Mouse (Mus musculus) heart, embryonic 14.5 days (tissue): ENCODE data around the gene Mks1. TPM values are rescaled to one million over a fixed set of nuclear protein-coding genes. Genes with fewer than 3 reads are reported as not detected.
"Not testable (repeated sequence)": the region's sequence is repeated elsewhere in the genome, so short reads cannot be mapped to it uniquely, and the experiment has no call there.

ENCODE experiments used
- ATAC-seq: fragments of 200-750 bp; cut with Nextera tagmentation; 2 replicates; pipeline ENCODE4 v1.8.0; 2017; ENCODE audit warnings: low read depth, moderate TSS enrichment; ENCODE audit not compliant: insufficient number of reproducible peaks, insufficient read depth, low FRiP score
- H3K27ac ChIP-seq, 2 experiments: fragments of 200-500 bp in 1 of 2; fragments of 300-500 bp in 1 of 2; sonication (generic) in 1 of 2; replicated peaks in 1 of 2; 2 replicates each; pipeline ENCODE4 v1.5.1; 2012 to 2014; ENCODE audit warnings: low read depth in 2 of 2, low read length in 2 of 2, control low read depth in 1 of 2, mild to moderate bottlenecking in 1 of 2, mixed read lengths in 1 of 2; ENCODE audit not compliant: control insufficient read depth in 1 of 2, insufficient read depth in 1 of 2
- H3K27me3 ChIP-seq: fragments of 300-500 bp; sonication (generic); 2 replicates; pipeline ENCODE4 v1.6.1; 2014; ENCODE audit warnings: mild to moderate bottlenecking, low read length, control low read depth; ENCODE audit not compliant: control insufficient read depth, insufficient read depth
- H3K36me3 ChIP-seq: fragments of 300-500 bp; sonication (generic); 2 replicates; pipeline ENCODE4 v1.6.1; 2014; ENCODE audit warnings: mild to moderate bottlenecking, control low read depth, low read length, mixed read lengths; ENCODE audit not compliant: control insufficient read depth, insufficient read depth
- H3K4me1 ChIP-seq, 2 experiments: fragments of 200-500 bp in 1 of 2; fragments of 300-500 bp in 1 of 2; sonication (generic) in 1 of 2; 2 replicates each; pipeline ENCODE4 v1.6.1; 2012 to 2014; ENCODE audit warnings: low read length in 2 of 2, control low read depth in 1 of 2, mixed read lengths in 1 of 2; ENCODE audit not compliant: control insufficient read depth in 2 of 2, insufficient read depth in 2 of 2
- H3K4me2 ChIP-seq: fragments of 300-500 bp; sonication (generic); 2 replicates; pipeline ENCODE4 v1.6.1; 2014; ENCODE audit warnings: mild to moderate bottlenecking, low read length
- H3K4me3 ChIP-seq, 2 experiments: fragments of 200-500 bp in 1 of 2; fragments of 300-500 bp in 1 of 2; sonication (generic) in 1 of 2; 2 replicates each; pipeline ENCODE4 v1.5.1; 2012 to 2014; ENCODE audit warnings: low read length in 2 of 2, mild to moderate bottlenecking in 2 of 2, control low read depth in 1 of 2, low read depth in 1 of 2, moderate library complexity in 1 of 2; ENCODE audit not compliant: control insufficient read depth in 1 of 2, insufficient read depth in 1 of 2
- H3K9ac ChIP-seq: fragments of 300-500 bp; sonication (generic); 2 replicates; pipeline ENCODE4 v1.6.1; 2014; ENCODE audit warnings: mild to moderate bottlenecking, low read length
- H3K9me3 ChIP-seq: fragments of 300-500 bp; sonication (generic); 2 replicates; pipeline ENCODE4 v1.6.1; 2016; ENCODE audit warnings: low read length, control low read depth; ENCODE audit not compliant: control insufficient read depth
- WGBS: fragments of 180-500 bp; shearing (Covaris S2); extraction: QIAGEN DNeasy Blood & Tissue Kit; methylation state at CpG from one replicate; pipeline ENCODE4 v1.1.7; 2014; 5-methylcytosine and 5-hydroxymethylcytosine counted together
- polyA plus RNA-seq: library from polyadenylated mRNA; unstranded; fragments of >200 nt; fragmentation: Nextera tagmentation; extraction: Ambion mirVana; gene quantifications from 2 replicates; pipeline ENCODE4 v1.2.1, GENCODE M21; 2014

The Mks1 gene
- polyA plus RNA-seq, 1 experiment from 2014 or later: 6.5 TPM

- WGBS: 36% methylated on average over 8 of the region's 8 CpGs
- H3K9me3 ChIP-seq: no peaks in the 10 kb centered on the region
- H3K4me2 ChIP-seq: peak overlapping the region; percentile 85
- H3K9ac ChIP-seq: peak overlapping the region; percentile 76
- H3K27me3 ChIP-seq: no peaks in the 10 kb centered on the region
- no peak for ATAC-seq
- H3K4me3 ChIP-seq: peak overlapping the region; percentile 62 to 75
- H3K4me1 ChIP-seq: peaks cover 4 to 6% of the 10 kb centered on the region in 2 experiments; a peak in 3 of 4 replicates
- H3K36me3 ChIP-seq: no peaks in the 10 kb centered on the region
- H3K27ac ChIP-seq: 0 out of 4 replicates have a peak overlapping the region, but pooled peaks of 1 of the 2 experiments have one; percentile 39
Measured at GRCm38 (mm10) chr11:87853597-87853954, 561 bp downstream of the Mks1 start.

- WGBS: 82% methylated on average over 7 of the region's 7 CpGs
- no peak for ATAC-seq
- Histone ChIP-seq H3K9me3 (no peaks in the 10 kb centered on the region), H3K4me1 (peaks cover 4 to 6% of the 10 kb centered on the region in 2 experiments; a peak in 3 of 4 replicates), H3K4me2 (no peak overlapping the region), H3K27ac (no peak overlapping the region), H3K9ac (no peak overlapping the region), H3K4me3 (no peak overlapping the region), H3K27me3 (no peaks in the 10 kb centered on the region), H3K36me3 (no peaks in the 10 kb centered on the region)
Measured at GRCm38 (mm10) chr11:87854550-87854949, 1.5 kb downstream of the Mks1 start.

- Histone ChIP-seq H3K36me3 (peaks cover 6% of the 10 kb centered on the region), H3K4me3 (no peak overlapping the region), H3K27me3 (no peaks in the 10 kb centered on the region), H3K4me1 (peaks cover 4 to 7% of the 10 kb centered on the region in 2 experiments; a peak in 3 of 4 replicates), H3K27ac (no peak overlapping the region), H3K9me3 (no peaks in the 10 kb centered on the region), H3K9ac (no peak overlapping the region), H3K4me2 (no peak overlapping the region)
- no peak; the same call in 1 of the 2 replicates for ATAC-seq
- WGBS: 57% methylated on average over 11 of the region's 11 CpGs
Measured at GRCm38 (mm10) chr11:87859273-87859672, 6.3 kb downstream of the Mks1 start.

GRCm38 (mm10) chr11:87860426-87860825 lies 7.4 kb downstream of the Mks1 start:
- no peak overlapping the region for H3K9ac ChIP-seq
- H3K36me3 ChIP-seq: peaks cover 6% of the 10 kb centered on the region
- H3K4me3 ChIP-seq: no peak overlapping the region
- ATAC-seq: no peak
- H3K9me3 ChIP-seq: no peaks in the 10 kb centered on the region
- WGBS: 82% methylated on average over 9 of the region's 9 CpGs
- no peaks in the 10 kb centered on the region for H3K27me3 ChIP-seq
- peaks cover 4 to 7% of the 10 kb centered on the region in 2 experiments; a peak in 3 of 4 replicates for H3K4me1 ChIP-seq
- H3K27ac ChIP-seq: no peak overlapping the region
- no peak overlapping the region for H3K4me2 ChIP-seq

- Histone ChIP-seq H3K27me3 (no peaks in the 10 kb centered on the region), H3K9me3 (no peaks in the 10 kb centered on the region), H3K9ac (no peak overlapping the region), H3K36me3 (peaks cover 6% of the 10 kb centered on the region), H3K4me3 (no peak overlapping the region), H3K4me2 (no peak overlapping the region), H3K27ac (no peak overlapping the region), H3K4me1 (peaks cover 4 to 7% of the 10 kb centered on the region in 2 experiments; a peak in 3 of 4 replicates)
- WGBS: 87% methylated on average over 13 of the region's 13 CpGs
- ATAC-seq: no peak
Measured at GRCm38 (mm10) chr11:87862805-87863204, 9.8 kb downstream of the Mks1 start.

GRCm38 (mm10) chr11:87866891-87867290 lies 13.9 kb downstream of the Mks1 start:
- H3K36me3 ChIP-seq, H3K4me3 ChIP-seq, H3K4me2 ChIP-seq, H3K27me3 ChIP-seq, ATAC-seq, H3K9ac ChIP-seq, H3K9me3 ChIP-seq, H3K4me1 ChIP-seq, H3K27ac ChIP-seq: not testable (repeated sequence)
- 90% methylated on average over 1 of the region's 2 CpGs for WGBS

GRCm38 (mm10) chr11:87870096-87870495 lies 17.1 kb downstream of the Mks1 start:
- Histone ChIP-seq H3K9ac (no peak overlapping the region), H3K27ac (no peak overlapping the region), H3K27me3 (peaks cover 6% of the 10 kb centered on the region; the same call in 1 of the 2 replicates), H3K4me2 (no peak overlapping the region), H3K36me3 (no peaks in the 10 kb centered on the region), H3K4me3 (no peak overlapping the region), H3K4me1 (no peaks in the 10 kb centered on the region), H3K9me3 (no peaks in the 10 kb centered on the region)
- ATAC-seq: no peak
- 63% methylated on average over 2 of the region's 2 CpGs for WGBS

- H3K4me1 ChIP-seq: no peaks in the 10 kb centered on the region
- H3K4me2 ChIP-seq: no peak overlapping the region
- peaks cover 6% of the 10 kb centered on the region; the same call in 1 of the 2 replicates for H3K27me3 ChIP-seq
- H3K9me3 ChIP-seq: no peaks in the 10 kb centered on the region
- no peak for ATAC-seq
- H3K27ac ChIP-seq: no peak overlapping the region
- no peaks in the 10 kb centered on the region for H3K36me3 ChIP-seq
- no peak overlapping the region for H3K4me3 ChIP-seq
- no peak overlapping the region for H3K9ac ChIP-seq
- 34% methylated on average over 8 of the region's 8 CpGs for WGBS
Measured at GRCm38 (mm10) chr11:87871766-87872165, 18.8 kb downstream of the Mks1 start.
